Mouse (Mus musculus) E14TG2a.4 (cell line): Measurements from ENCODE around the gene Babam2.

Experiments
- CTCF ChIP-seq: conservative IDR thresholded peaks from 2 replicates; pipeline ENCODE4 v1.5.1; 2014; ENCODE audit warnings: low read length
- NANOG ChIP-seq: IDR thresholded peaks from 2 replicates; pipeline ENCODE4 v1.6.1; 2014; ENCODE audit warnings: borderline replicate concordance, low read length, mixed read lengths
- POU5F1 ChIP-seq: IDR thresholded peaks from 2 replicates; pipeline ENCODE4 v1.6.1; 2014; ENCODE audit warnings: low read length, borderline replicate concordance

DNA sequence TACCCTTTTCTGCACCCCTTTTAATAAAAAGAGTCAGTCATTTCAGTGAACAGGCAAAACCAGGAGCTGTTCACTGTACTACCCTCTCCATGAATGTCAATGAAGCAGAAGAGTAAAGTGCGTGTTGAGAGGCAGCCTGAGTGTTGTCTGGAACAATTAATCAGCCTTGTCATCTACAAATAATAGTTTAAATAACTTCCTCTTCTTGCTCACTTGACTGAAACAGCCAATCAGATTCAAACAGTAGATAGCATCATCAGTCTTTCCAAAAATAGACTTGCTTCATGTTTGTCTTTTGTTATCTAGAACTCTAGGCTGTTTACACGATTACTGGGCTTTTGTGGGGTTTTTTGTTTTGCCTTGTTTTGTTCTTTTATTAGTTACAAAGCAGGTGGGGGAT is 263.9 kb downstream of the Babam2 start:
- TF ChIP-seq CTCF = no peak
- TF ChIP-seq POU5F1 = no peak
- no peak for TF ChIP-seq NANOG
